Mouse (Mus musculus) v-Abl transformed pro-B cells (cell line): ENCODE results near the gene Kcnma1.

ENCODE experiments used
- in situ Hi-C, 2 experiments: fragments of 400-800 bp; cut with MboI; formaldehyde crosslinking; loops; one replicate each; pipeline ENCODE4 v1.15.1; 2025; ENCODE audit not compliant: unreplicated experiment in 2 of 2

Gene Kcnma1

DNA sequence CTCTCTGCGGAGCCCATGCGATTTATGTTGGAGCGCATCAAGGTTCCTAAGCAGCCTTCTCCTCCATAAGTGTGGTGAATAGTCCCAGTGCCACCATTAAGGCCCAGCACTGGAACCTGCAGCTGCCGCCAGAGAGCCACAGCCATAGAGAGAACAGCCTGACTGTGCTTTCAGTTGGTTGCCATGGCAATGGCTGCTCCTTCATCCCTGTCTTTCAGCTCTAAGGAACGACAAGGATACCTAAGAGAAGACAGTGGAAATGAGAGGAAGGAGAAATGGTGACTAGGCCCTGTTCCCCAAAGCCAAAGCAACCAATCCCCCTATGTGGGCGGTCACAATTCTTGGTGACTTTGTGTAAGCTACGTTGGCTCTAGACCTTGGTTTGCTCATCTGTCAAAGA is 303.3 kb downstream of the Kcnma1 start:
- in situ Hi-C loops: no loop called here

DNA sequence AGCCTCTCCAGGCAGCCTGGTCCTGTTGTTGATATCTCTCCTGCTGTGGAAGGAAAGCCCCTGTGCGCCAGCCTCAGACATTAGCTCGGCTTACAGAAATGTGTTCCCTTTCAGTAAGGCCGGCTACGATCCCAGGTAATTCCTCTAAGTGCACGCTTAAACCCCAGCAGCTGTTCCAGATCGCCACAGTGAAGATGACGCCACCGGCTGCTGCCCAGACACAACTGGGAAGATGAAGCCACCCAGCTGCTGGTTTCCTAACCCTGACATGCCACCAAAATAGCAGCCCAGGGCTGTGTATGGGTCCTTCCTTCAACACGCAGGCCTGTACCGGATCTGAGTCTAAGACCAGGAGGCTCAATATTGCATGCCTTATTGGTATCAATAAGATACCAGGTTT is 307.5 kb downstream of the Kcnma1 start:
- in situ Hi-C loops: no loop called here

GRCm38 (mm10) chr14:23705647-23706046 is 308.6 kb downstream of the Kcnma1 start:
- in situ Hi-C loops: no loop called here

- in situ Hi-C loops: no loop called here
Observed at GRCm38 (mm10) chr14:23704303-23704702, 310.0 kb downstream of the Kcnma1 start.

DNA sequence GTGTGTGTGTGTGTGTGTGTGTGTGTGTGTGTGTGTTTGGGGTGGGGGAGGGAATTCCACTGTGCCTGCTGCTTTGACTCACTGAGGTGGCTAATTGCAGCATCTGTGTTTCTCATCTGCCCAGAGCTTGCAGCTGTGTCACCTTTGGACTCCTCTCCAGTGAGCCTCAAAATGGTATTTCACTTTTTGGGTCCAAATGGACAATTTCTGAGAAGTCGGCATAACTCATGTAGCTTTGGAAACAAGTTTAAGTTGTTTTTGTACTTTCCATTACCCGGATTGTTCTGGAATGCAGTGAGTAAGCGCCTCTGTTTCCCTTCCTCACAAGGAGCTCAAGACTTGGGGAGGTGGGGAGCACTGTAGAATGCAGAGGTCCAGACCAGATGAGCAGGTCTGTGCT is 317.9 kb downstream of the Kcnma1 start:
- in situ Hi-C loops: no loop called here

GRCm38 (mm10) chr14:23689681-23690080 is 324.6 kb downstream of the Kcnma1 start:
- in situ Hi-C loops: no loop called here

DNA sequence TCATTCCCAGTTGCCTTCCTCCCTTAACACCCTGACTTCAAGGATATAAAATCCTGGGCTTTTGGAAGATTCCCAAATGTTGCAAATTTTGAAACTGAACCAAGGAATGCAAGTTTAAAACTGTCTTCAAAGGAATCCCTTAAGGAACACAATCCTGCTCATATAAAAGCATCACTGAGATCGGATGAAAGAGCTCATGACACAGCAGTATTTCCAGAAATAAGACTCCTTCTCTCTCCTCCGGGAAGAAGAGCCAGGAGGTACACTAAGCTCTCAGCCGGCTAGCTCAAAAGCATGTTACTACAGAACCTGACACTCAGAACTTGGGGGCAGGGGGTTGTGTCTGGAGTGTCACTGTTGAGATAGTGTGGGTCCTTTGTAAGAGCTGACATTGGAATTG is 325.8 kb downstream of the Kcnma1 start:
- in situ Hi-C loops: no loop called here

GRCm38 (mm10) chr14:23684463-23685066 is 329.7 kb downstream of the Kcnma1 start:
- in situ Hi-C loops: no loop called here

GRCm38 (mm10) chr14:23682758-23683157 is 331.5 kb downstream of the Kcnma1 start:
- in situ Hi-C loops: no loop called here

DNA sequence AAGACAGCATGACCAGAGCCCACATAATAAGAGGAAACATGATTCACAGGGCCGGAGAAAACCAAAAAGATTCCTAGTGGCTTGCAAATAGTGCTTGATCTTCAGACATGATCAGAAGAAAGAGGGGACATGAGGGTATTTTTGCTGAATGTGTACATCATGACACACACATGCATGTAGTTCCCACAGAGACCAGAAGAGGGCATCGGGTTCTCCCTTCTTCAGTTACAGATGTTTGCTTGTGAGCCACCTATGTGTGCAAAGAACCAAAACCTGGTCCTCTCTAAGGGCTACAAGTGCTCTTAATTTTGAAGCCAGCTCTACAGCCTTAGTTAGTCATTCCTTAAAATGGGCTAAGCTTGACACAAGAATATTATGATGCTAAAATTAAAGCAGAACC is 334.9 kb downstream of the Kcnma1 start:
- in situ Hi-C loops: no loop called here

DNA sequence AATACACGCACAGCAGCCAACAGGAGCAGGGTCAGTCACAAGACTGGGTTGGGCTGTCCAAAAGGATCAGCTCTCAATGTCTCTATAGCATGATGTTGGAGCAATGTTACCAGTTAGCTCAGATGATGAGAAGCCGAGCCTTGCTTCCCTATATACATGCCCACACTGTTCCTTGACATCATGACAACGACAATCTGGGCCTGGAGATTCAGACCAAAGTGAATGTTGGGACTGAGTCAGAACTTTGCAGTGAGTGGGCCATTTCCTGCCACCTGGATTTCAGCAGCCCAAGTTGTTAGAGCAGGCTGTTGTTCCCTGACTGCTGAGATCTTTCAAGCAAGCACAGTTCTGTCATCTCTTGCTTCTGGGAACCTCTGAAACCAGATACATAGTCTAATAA is 347.9 kb downstream of the Kcnma1 start:
- in situ Hi-C loops: no loop called here

DNA sequence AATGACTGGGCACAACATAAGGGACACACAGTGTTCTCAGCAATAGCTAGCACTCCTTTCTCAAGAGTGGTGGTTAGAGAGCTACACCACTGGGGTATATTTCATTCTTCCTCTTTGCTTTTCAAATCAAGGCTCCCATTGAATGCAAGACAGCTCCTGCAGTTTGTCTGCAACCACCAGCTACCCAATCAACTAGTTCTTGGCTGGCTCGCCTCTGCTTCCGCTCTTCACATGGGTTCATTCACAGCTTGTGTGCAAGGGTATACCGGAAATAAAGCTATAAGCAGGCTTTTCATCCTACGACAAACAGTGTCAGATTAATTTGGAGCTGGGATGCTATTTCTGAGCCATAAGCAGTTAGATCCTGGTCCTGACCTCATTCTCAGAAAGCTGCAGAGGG is 362.6 kb downstream of the Kcnma1 start:
- in situ Hi-C loops: no loop called here

- in situ Hi-C loops: no loop called here
Observed at GRCm38 (mm10) chr14:23650126-23650525, 364.2 kb downstream of the Kcnma1 start.

- in situ Hi-C loops: no loop called here
Observed at GRCm38 (mm10) chr14:23645361-23646063, 368.8 kb downstream of the Kcnma1 start.

DNA sequence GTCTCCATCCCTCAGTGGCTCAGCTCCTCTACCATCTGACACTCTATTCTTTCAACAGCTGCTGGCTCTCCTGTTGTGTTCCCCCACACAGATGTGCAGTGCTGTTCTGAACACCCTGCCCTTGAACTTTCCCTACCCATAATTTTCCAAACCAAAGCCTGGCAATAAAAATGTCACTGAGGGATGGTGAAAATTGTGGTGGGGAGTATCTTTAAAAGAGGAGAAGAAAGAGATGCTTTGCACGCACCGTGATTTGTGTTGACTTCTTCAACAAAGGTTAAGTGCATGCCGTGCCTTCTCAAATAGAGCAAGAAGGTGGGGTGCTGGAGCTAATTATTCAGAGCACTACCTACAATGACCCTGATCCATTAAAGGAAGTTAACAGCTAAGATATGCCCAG is 371.1 kb downstream of the Kcnma1 start:
- in situ Hi-C loops: no loop called here

- in situ Hi-C loops: no loop called here
Observed at GRCm38 (mm10) chr14:23640665-23641064, 373.6 kb downstream of the Kcnma1 start.

- in situ Hi-C loops: no loop called here
Observed at GRCm38 (mm10) chr14:23638078-23638695, 376.1 kb downstream of the Kcnma1 start.

DNA sequence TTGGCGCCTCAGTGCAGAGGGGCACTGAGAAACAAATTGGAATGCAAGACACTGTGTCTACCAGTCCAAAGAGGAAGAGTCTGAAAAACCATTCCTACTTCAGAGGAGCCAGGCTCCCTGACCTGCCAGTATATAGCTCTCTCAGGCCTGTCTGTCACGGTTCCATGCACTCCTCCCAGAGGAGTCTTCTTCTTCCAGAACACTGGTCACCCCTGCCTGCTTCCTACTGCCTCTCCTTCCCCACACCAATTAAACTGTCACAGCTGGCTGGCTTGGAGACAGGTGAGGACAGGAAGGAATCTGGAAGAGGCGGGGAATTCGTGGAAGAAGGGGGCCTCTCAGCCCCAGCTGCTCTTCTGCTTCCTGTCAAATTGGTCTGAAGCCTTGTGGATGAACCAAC is 378.4 kb downstream of the Kcnma1 start:
- in situ Hi-C loops: no loop called here

DNA sequence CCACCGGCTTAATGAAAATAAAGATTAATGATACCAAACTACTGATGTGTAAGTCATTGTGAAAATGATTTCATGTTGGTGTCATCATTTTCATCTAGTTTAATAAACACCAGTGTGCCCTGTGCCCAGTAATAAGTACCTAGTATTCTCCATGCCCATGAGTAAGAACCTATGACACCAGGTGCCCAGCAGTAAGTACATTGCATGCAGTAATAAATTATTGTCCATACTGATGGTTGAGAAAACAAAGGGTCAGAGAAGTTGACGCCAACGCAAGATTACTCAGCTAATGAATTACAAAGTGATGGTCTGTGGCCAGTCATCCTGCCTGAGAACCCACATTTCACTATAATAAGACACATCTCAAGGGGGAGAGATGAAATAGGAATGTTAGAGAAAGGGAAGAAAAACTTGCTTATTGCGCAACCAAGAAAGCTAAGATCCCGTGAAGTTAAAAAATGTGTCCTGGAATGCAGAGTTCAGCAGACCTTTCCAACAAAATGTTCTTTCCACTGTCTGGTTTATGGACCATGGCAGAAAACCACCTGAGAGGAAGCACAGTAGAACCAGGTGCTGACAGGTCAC is 381.2 kb downstream of the Kcnma1 start:
- in situ Hi-C loops: no loop called here

GRCm38 (mm10) chr14:23626925-23627324 is 387.4 kb downstream of the Kcnma1 start:
- in situ Hi-C loops: no loop called here

DNA sequence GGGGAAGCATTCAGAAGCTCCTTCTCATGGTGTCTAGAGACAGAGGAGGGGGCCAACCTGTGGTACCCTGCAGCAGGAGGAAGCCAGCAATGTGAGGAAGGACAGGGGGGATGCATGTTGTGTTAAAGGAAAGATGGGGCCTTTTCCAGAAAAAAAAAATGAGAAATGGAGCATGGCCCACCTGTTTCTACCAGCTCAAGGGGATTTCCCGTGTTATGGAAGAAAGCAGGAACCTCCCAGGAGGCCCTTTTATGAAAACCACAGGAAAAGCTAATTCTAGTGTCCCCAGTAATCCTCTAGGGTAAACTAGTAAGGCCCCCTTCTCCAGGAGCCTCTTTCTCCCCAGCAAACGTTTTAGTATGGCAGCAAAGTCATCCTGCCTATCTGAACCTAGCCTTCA is 388.2 kb downstream of the Kcnma1 start:
- in situ Hi-C loops: no loop called here

DNA sequence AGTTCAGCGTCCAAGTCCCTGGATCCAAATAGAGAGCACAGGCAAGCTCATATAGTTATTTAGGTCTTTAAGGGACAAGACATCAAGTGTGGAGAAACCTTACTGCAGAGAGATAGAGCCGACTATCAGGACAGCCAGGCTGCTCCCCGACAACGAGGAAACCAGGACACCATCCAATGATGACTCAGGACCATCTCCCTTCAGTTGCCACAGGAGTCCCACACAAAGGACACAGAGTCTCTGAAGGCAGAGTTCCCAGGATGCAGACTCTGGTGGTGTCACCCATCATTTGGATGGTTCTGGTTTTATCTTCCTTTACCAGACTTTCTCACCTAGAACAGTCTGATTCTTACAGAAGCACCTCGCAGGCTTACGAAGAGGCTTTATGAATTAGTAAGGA is 388.9 kb downstream of the Kcnma1 start:
- in situ Hi-C loops: no loop called here
